Mouse (Mus musculus): Measurements from ENCODE around the gene Plscr3. TPM values are rescaled to one million over a fixed set of nuclear protein-coding genes. Genes with fewer than 3 reads are reported as not detected.

Gene Plscr3
- total and polyA plus RNA-seq, 3 experiments, result 4.6 to 26.0 TPM; not detected in 1

DNA sequence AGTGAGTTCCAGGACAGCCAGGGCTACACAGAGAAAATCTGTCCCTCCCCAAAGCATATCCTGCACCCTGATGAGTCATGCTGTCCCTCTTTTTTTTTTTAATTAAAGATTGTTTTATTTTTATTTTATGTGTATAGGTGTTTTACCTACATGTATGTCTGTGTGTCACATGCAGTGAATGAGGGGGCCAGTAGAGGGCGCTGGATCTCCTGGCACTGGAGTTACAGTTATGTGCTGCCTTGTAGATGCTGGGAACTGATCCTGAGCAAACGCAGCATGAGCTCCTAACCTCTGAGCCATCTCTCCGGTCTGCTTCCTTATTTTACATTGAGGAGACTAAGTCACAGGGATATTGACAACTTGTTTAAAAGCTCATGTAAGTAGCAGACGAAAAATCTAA is 36.9 kb downstream of the Plscr3 start:
- Histone ChIP-seq H3K79me2 (ENCODE audit: control insufficient read depth, insufficient read depth, low read length, poor library complexity) (no peaks in the 10 kb centered on the region), H3K27ac (ENCODE audit: control insufficient read depth, low read depth, low read length) (peak overlapping the region; percentile 25; the same call in 1 of the 2 replicates)
- no peak for TF ChIP-seq NRF1 (IDR thresholded peaks at IDR 0.05; ENCODE audit: insufficient read depth, low read depth, low read length, poor library complexity, severe bottlenecking)
- peak; percentile 83 to 95 (median 88) for TF ChIP-seq CTCF (IDR thresholded peaks at IDR 0.05 in 2 of 3, conservative IDR thresholded peaks at IDR 0.05 in 1 of 3; ENCODE audit: control insufficient read depth in 1 of 3, insufficient read depth in 1 of 3, low read depth in 2 of 3, low read length in 3 of 3, poor library complexity in 1 of 3, severe bottlenecking in 1 of 3)
- no peak for TF ChIP-seq MYB (IDR thresholded peaks at IDR 0.05; ENCODE audit: low read depth, low read length)
- peak; percentile 9; the same call in 1 of the 2 replicates for TF ChIP-seq MAX (IDR thresholded peaks at IDR 0.05; ENCODE audit: low read length)
- no peak for TF ChIP-seq USF2 (IDR thresholded peaks at IDR 0.05; ENCODE audit: borderline replicate concordance in 1 of 2, insufficient read depth in 1 of 2, low read depth in 1 of 2, low read length in 2 of 2)
- no peak for TF ChIP-seq ZNF384 (IDR thresholded peaks at IDR 0.05; ENCODE audit: low read depth, low read length)
- TF ChIP-seq NELFE (IDR thresholded peaks at IDR 0.05; ENCODE audit: low read depth, low read length), result no peak
- TF ChIP-seq EP300 (IDR thresholded peaks at IDR 0.05; ENCODE audit: low read depth in 1 of 2, low read length in 2 of 2), result no peak
- TF ChIP-seq RAD21 (IDR thresholded peaks at IDR 0.05; ENCODE audit: low read depth, low read length), result peak; percentile 68
- TF ChIP-seq ELF1 (IDR thresholded peaks at IDR 0.05; ENCODE audit: low read depth, low read length), result no peak
- no peak; the same call in 1 of the 2 replicates for TF ChIP-seq SIN3A (IDR thresholded peaks at IDR 0.05; ENCODE audit: low read length)
- TF ChIP-seq JUND (IDR thresholded peaks at IDR 0.05; ENCODE audit: low read depth, low read length), result no peak
- no peak for TF ChIP-seq ETS1 (IDR thresholded peaks at IDR 0.05; ENCODE audit: low read depth, low read length)
- TF ChIP-seq ZMIZ1 (IDR thresholded peaks at IDR 0.05; ENCODE audit: low read depth, low read length), result no peak
- peak; percentile 48 for TF ChIP-seq ZC3H11A (IDR thresholded peaks at IDR 0.05; ENCODE audit: low read depth, low read length)
- no peak for TF ChIP-seq GABPA (IDR thresholded peaks at IDR 0.05; ENCODE audit: low read depth, low read length)
- TF ChIP-seq MXI1 (IDR thresholded peaks at IDR 0.05; ENCODE audit: low read depth, low read length), result no peak
- TF ChIP-seq MEF2A (IDR thresholded peaks at IDR 0.05; ENCODE audit: extremely low read depth, insufficient replicate concordance, low read depth, low read length, poor library complexity, severe bottlenecking), result no peak
- no peak for TF ChIP-seq TAL1 (IDR thresholded peaks at IDR 0.05; ENCODE audit: low read length)
- TF ChIP-seq POLR2AphosphoS2 (IDR thresholded peaks at IDR 0.05; ENCODE audit: low read length), result no peak
- no peak for TF ChIP-seq MAZ (IDR thresholded peaks at IDR 0.05; ENCODE audit: low read depth, low read length)
- TF ChIP-seq GATA1 (IDR thresholded peaks at IDR 0.05; ENCODE audit: low read depth, low read length), result 0 out of 2 replicates have a peak, but pooled peaks have one; percentile 3
- no peak for TF ChIP-seq E2F4 (IDR thresholded peaks at IDR 0.05; ENCODE audit: borderline replicate concordance, low read depth, low read length)
- no peak for TF ChIP-seq RCOR1 (IDR thresholded peaks at IDR 0.05; ENCODE audit: low read depth, low read length)
- TF ChIP-seq POLR2AphosphoS5 (IDR thresholded peaks at IDR 0.05; ENCODE audit: borderline replicate concordance, low read depth, low read length), result no peak
- TF ChIP-seq MAFK (IDR thresholded peaks at IDR 0.05; ENCODE audit: borderline replicate concordance, low read depth, low read length), result no peak
- no peak for TF ChIP-seq ZKSCAN1 (IDR thresholded peaks at IDR 0.05; ENCODE audit: low read depth, low read length)
- peak; percentile 56 for TF ChIP-seq USF1 (IDR thresholded peaks at IDR 0.05; ENCODE audit: low read depth, low read length)
- TF ChIP-seq SMC3 (IDR thresholded peaks at IDR 0.05; ENCODE audit: low read depth, low read length), result peak; percentile 72

More for the DNA sequence above, 36.9 kb downstream of the Plscr3 start:
- Histone ChIP-seq H3K4me3 (ENCODE audit: control insufficient read depth in 1 of 2, insufficient read depth in 1 of 2, low read depth in 2 of 2, low read length in 2 of 2) (no peak overlapping the region), H3K9ac (ENCODE audit: control insufficient read depth, low read depth, low read length, poor library complexity, severe bottlenecking) (no peak overlapping the region), H3K4me1 (ENCODE audit: control insufficient read depth in 1 of 2, insufficient read depth in 2 of 2, low read length in 2 of 2) (peaks cover 14 to 46% of the 10 kb centered on the region in 2 experiments), H3K9me3 (replicated peaks; ENCODE audit: insufficient read depth, low read length) (no peaks in the 10 kb centered on the region), H3K36me3 (ENCODE audit: control insufficient read depth in 1 of 2, insufficient read depth in 2 of 2, low read length in 2 of 2) (peaks cover 0 to 28% of the 10 kb centered on the region in 2 experiments; a peak in 2 of 4 replicates), H3K27me3 (ENCODE audit: control insufficient read depth in 1 of 2, insufficient read depth in 2 of 2, low read length in 2 of 2) (no peaks in the 10 kb centered on the region)
- DNase-seq (ENCODE audit: low read depth, low spot score), result peak; percentile 86

Measured in MEL (cell line).